Mouse (Mus musculus) CD4-positive, CD25-positive, alpha-beta regulatory T cell, adult 2 months (primary cell): ENCODE data around the gene Bicc1.

Source experiments
- DNase-seq: peaks from one replicate; pipeline ENCODE4 v3.0.0-alpha.2; 2012; ENCODE audit warnings: low read depth, low spot score

Bicc1 gene

GRCm38 (mm10) chr10:70876522-70876921 lies 283.0 kb downstream of the Bicc1 start:
- DNase-seq: no peak

GRCm38 (mm10) chr10:70876119-70876518 lies 283.4 kb downstream of the Bicc1 start:
- DNase-seq: no peak

- DNase-seq: no peak
These were observed 284.4 kb downstream of the Bicc1 start for GRCm38 (mm10) chr10:70874994-70875538.
